Mouse (Mus musculus) hindbrain, embryonic 11.5 days (tissue): ENCODE data around the gene Pde1c. TPM values are rescaled to one million over a fixed set of nuclear protein-coding genes. Genes with fewer than 3 reads are reported as not detected.
A peak's percentile ranks its signal among the peaks of the same experiment; 100 is the strongest.

Experiments
- ATAC-seq: fragments of 200-750 bp; cut with Nextera tagmentation; 2 replicates; pipeline ENCODE4 v1.8.0; 2017; ENCODE audit warnings: mild to moderate bottlenecking, moderate TSS enrichment, moderate library complexity; ENCODE audit not compliant: low FRiP score
- DNase-seq: peaks from one replicate; pipeline ENCODE4 v3.0.0-alpha.2; 2015; ENCODE audit warnings: low spot score
- H3K27ac ChIP-seq: fragments of 300-500 bp; sonication (generic); 2 replicates; pipeline ENCODE4 v1.5.1; 2014; ENCODE audit warnings: mild to moderate bottlenecking, low read depth, low read length
- H3K27me3 ChIP-seq: fragments of 300-500 bp; sonication (generic); 2 replicates; pipeline ENCODE4 v1.6.1; 2014; ENCODE audit warnings: mild to moderate bottlenecking, low read length, moderate library complexity, mixed read lengths; ENCODE audit not compliant: control insufficient read depth, insufficient read depth
- H3K36me3 ChIP-seq: fragments of 300-500 bp; sonication (generic); 2 replicates; pipeline ENCODE4 v1.6.1; 2014; ENCODE audit warnings: mild to moderate bottlenecking, low read length, moderate library complexity, mixed read lengths; ENCODE audit not compliant: control insufficient read depth, insufficient read depth
- H3K4me1 ChIP-seq: fragments of 300-500 bp; sonication (generic); replicated peaks from 2 replicates; pipeline ENCODE4 v1.6.1; 2014; ENCODE audit warnings: low read length, mixed read lengths; ENCODE audit not compliant: control insufficient read depth, insufficient read depth
- H3K4me2 ChIP-seq: fragments of 300-500 bp; sonication (generic); replicated peaks from 2 replicates; pipeline ENCODE4 v1.6.1; 2014; ENCODE audit warnings: mild to moderate bottlenecking, low read depth, low read length
- H3K4me3 ChIP-seq: fragments of 300-500 bp; sonication (generic); 2 replicates; pipeline ENCODE4 v1.5.1; 2014; ENCODE audit warnings: low read depth, low read length
- H3K9ac ChIP-seq: fragments of 300-500 bp; sonication (generic); 2 replicates; pipeline ENCODE4 v1.6.1; 2014; ENCODE audit warnings: low read depth, low read length
- H3K9me3 ChIP-seq: fragments of 300-500 bp; sonication (generic); 2 replicates; pipeline ENCODE4 v1.6.1; 2016; ENCODE audit warnings: low read length; ENCODE audit not compliant: control insufficient read depth
- WGBS: fragments of 180-500 bp; shearing (Covaris S2); extraction: QIAGEN DNeasy Blood & Tissue Kit; methylation state at CpG from one replicate; pipeline ENCODE4 v1.1.7; 2014; 5-methylcytosine and 5-hydroxymethylcytosine counted together
- polyA plus RNA-seq: library from polyadenylated mRNA; unstranded; fragments of >200 nt; fragmentation: Nextera tagmentation; extraction: Ambion mirVana; gene quantifications from 2 replicates; pipeline ENCODE4 v1.2.1, GENCODE M21; 2014

Pde1c gene
- polyA plus RNA-seq, 1 experiment from 2014 or later = 6.0 TPM

GRCm38 (mm10) chr6:56158217-56158616, 410.7 kb downstream of the Pde1c start:
- Histone ChIP-seq H3K4me2 (no peak overlapping the region), H3K4me1 (no peaks in the 10 kb centered on the region), H3K27me3 (no peaks in the 10 kb centered on the region), H3K9me3 (no peaks in the 10 kb centered on the region), H3K4me3 (no peak overlapping the region), H3K27ac (no peak overlapping the region), H3K36me3 (no peaks in the 10 kb centered on the region), H3K9ac (no peak overlapping the region)
- DNase-seq (no peak), ATAC-seq (no peak)
- WGBS = 69% methylated on average over 1 of the region's 1 CpGs

GRCm38 (mm10) chr6:56156836-56157235, 412.1 kb downstream of the Pde1c start:
- no peaks in the 10 kb centered on the region for H3K4me1 ChIP-seq
- ATAC-seq (no peak), DNase-seq (no peak)
- H3K4me3 ChIP-seq = no peak overlapping the region
- H3K36me3 ChIP-seq = no peaks in the 10 kb centered on the region
- H3K9ac ChIP-seq = no peak overlapping the region
- no peaks in the 10 kb centered on the region for H3K27me3 ChIP-seq
- WGBS = 98% methylated on average over 3 of the region's 3 CpGs
- H3K27ac ChIP-seq = no peak overlapping the region
- H3K9me3 ChIP-seq = no peaks in the 10 kb centered on the region
- no peak overlapping the region for H3K4me2 ChIP-seq

- H3K27me3 ChIP-seq = no peaks in the 10 kb centered on the region
- DNase-seq (no peak), ATAC-seq (no peak)
- no peaks in the 10 kb centered on the region for H3K4me1 ChIP-seq
- no peak overlapping the region for H3K4me2 ChIP-seq
- no peak overlapping the region for H3K4me3 ChIP-seq
- H3K36me3 ChIP-seq = no peaks in the 10 kb centered on the region
- no peak overlapping the region for H3K9ac ChIP-seq
- no peaks in the 10 kb centered on the region for H3K9me3 ChIP-seq
- WGBS = 87% methylated on average over 3 of the region's 3 CpGs
- H3K27ac ChIP-seq = no peak overlapping the region
These were observed 438.3 kb downstream of the Pde1c start for GRCm38 (mm10) chr6:56130493-56131159.

GRCm38 (mm10) chr6:56099520-56100101, 469.3 kb downstream of the Pde1c start:
- no peaks in the 10 kb centered on the region for H3K4me1 ChIP-seq
- H3K4me3 ChIP-seq = no peak overlapping the region
- no peak overlapping the region for H3K4me2 ChIP-seq
- no peak overlapping the region for H3K27ac ChIP-seq
- H3K9ac ChIP-seq = no peak overlapping the region
- H3K27me3 ChIP-seq = no peaks in the 10 kb centered on the region
- H3K9me3 ChIP-seq = peaks cover 4% of the 10 kb centered on the region
- 88% methylated on average over 2 of the region's 2 CpGs for whole genome bisulfite sequencing
- ATAC-seq (no peak), DNase-seq (no peak)
- H3K36me3 ChIP-seq = no peaks in the 10 kb centered on the region

- peak; percentile 43; the same call in 1 of the 2 replicates for ATAC-seq
- DNase-seq = no peak
- Histone ChIP-seq H3K9me3 (peaks cover 4% of the 10 kb centered on the region), H3K4me3 (no peak overlapping the region), H3K36me3 (no peaks in the 10 kb centered on the region), H3K4me1 (no peaks in the 10 kb centered on the region), H3K27ac (no peak overlapping the region), H3K9ac (no peak overlapping the region), H3K4me2 (no peak overlapping the region), H3K27me3 (no peaks in the 10 kb centered on the region)
- 78% methylated on average over 5 of the region's 5 CpGs for WGBS
These were observed 470.5 kb downstream of the Pde1c start for GRCm38 (mm10) chr6:56098427-56098826.

GRCm38 (mm10) chr6:56076378-56076805, 492.5 kb downstream of the Pde1c start:
- H3K9ac ChIP-seq = no peak overlapping the region
- no peak overlapping the region for H3K4me2 ChIP-seq
- peak; percentile 19 for DNase-seq
- ATAC-seq = peak; percentile 53; the same call in 1 of the 2 replicates
- 30% methylated on average over 4 of the region's 4 CpGs for WGBS
- H3K4me1 ChIP-seq = no peaks in the 10 kb centered on the region
- no peaks in the 10 kb centered on the region for H3K9me3 ChIP-seq
- H3K36me3 ChIP-seq = no peaks in the 10 kb centered on the region
- H3K27me3 ChIP-seq = no peaks in the 10 kb centered on the region
- H3K27ac ChIP-seq = no peak overlapping the region
- no peak overlapping the region for H3K4me3 ChIP-seq

- ATAC-seq (no peak), DNase-seq (no peak)
- Histone ChIP-seq H3K4me3 (no peak overlapping the region), H3K4me1 (no peaks in the 10 kb centered on the region), H3K36me3 (no peaks in the 10 kb centered on the region), H3K4me2 (no peak overlapping the region), H3K9me3 (no peaks in the 10 kb centered on the region), H3K9ac (no peak overlapping the region), H3K27ac (no peak overlapping the region), H3K27me3 (no peaks in the 10 kb centered on the region)
These were observed 500.4 kb downstream of the Pde1c start for GRCm38 (mm10) chr6:56068516-56068915.

- Histone ChIP-seq H3K4me1 (no peaks in the 10 kb centered on the region), H3K9ac (no peak overlapping the region), H3K27ac (no peak overlapping the region), H3K27me3 (no peaks in the 10 kb centered on the region), H3K4me3 (no peak overlapping the region), H3K4me2 (no peak overlapping the region), H3K9me3 (no peaks in the 10 kb centered on the region), H3K36me3 (no peaks in the 10 kb centered on the region)
- 45% methylated on average over 5 of the region's 5 CpGs for WGBS
- DNase-seq = peak; percentile 70
- ATAC-seq = peak; percentile 75
These were observed 502.1 kb downstream of the Pde1c start for GRCm38 (mm10) chr6:56066632-56067282.

- no peaks in the 10 kb centered on the region for H3K27me3 ChIP-seq
- H3K4me2 ChIP-seq = no peak overlapping the region
- no peaks in the 10 kb centered on the region for H3K9me3 ChIP-seq
- no peak overlapping the region for H3K27ac ChIP-seq
- no peak for DNase-seq
- no peak for ATAC-seq
- H3K4me1 ChIP-seq = no peaks in the 10 kb centered on the region
- H3K9ac ChIP-seq = no peak overlapping the region
- no peak overlapping the region for H3K4me3 ChIP-seq
- H3K36me3 ChIP-seq = no peaks in the 10 kb centered on the region
These were observed 505.2 kb downstream of the Pde1c start for GRCm38 (mm10) chr6:56063736-56064135.
